Mouse (Mus musculus) lung, embryonic 14.5 days (tissue): ENCODE results near the gene Nab1. TPM values are rescaled to one million over a fixed set of nuclear protein-coding genes. Genes with fewer than 3 reads are reported as not detected.
"Not testable (repeated sequence)": the region's sequence is repeated elsewhere in the genome, so short reads cannot be mapped to it uniquely, and the experiment has no call there.

Source experiments
- ATAC-seq: fragments of 200-750 bp; cut with Nextera tagmentation; 2 replicates; pipeline ENCODE4 v1.8.0; 2017; ENCODE audit warnings: mild to moderate bottlenecking, moderate TSS enrichment, moderate library complexity; ENCODE audit not compliant: insufficient read depth
- DNase-seq: peaks from one replicate; pipeline ENCODE4 v3.0.0-alpha.2; 2015
- H3K27ac ChIP-seq: fragments of 300-500 bp; sonication (generic); 2 replicates; pipeline ENCODE4 v1.5.1; 2014; ENCODE audit warnings: low read depth, mild to moderate bottlenecking, moderate library complexity
- H3K27me3 ChIP-seq: fragments of 300-500 bp; sonication (generic); 2 replicates; pipeline ENCODE4 v1.6.1; 2014; ENCODE audit warnings: low read length, control low read depth; ENCODE audit not compliant: insufficient read depth
- H3K36me3 ChIP-seq: fragments of 300-500 bp; sonication (generic); 2 replicates; pipeline ENCODE4 v1.6.1; 2014; ENCODE audit warnings: control low read depth; ENCODE audit not compliant: insufficient read depth
- H3K4me1 ChIP-seq: fragments of 300-500 bp; sonication (generic); 2 replicates; pipeline ENCODE4 v1.6.1; 2014; ENCODE audit warnings: antibody characterized with exemption, control low read depth; ENCODE audit not compliant: insufficient read depth
- H3K4me2 ChIP-seq: fragments of 300-500 bp; sonication (generic); 2 replicates; pipeline ENCODE4 v1.6.1; 2014; ENCODE audit warnings: mild to moderate bottlenecking
- H3K4me3 ChIP-seq: fragments of 300-500 bp; sonication (generic); 2 replicates; pipeline ENCODE4 v1.5.1; 2014; ENCODE audit warnings: low read depth, low read length
- H3K9ac ChIP-seq: fragments of 300-500 bp; sonication (generic); 2 replicates; pipeline ENCODE4 v1.6.1; 2014
- H3K9me3 ChIP-seq: fragments of 300-500 bp; sonication (generic); 2 replicates; pipeline ENCODE4 v1.6.1; 2016; ENCODE audit warnings: low read depth, low read length, control low read depth
- CTCF ChIP-seq: IDR thresholded peaks from 2 replicates; pipeline ENCODE4 v1.5.1; 2016; ENCODE audit warnings: antibody characterized with exemption, low read depth
- WGBS: fragments of 180-500 bp; shearing (Covaris S2); extraction: QIAGEN DNeasy Blood & Tissue Kit; methylation state at CpG from one replicate; pipeline ENCODE4 v1.1.7; 2014; 5-methylcytosine and 5-hydroxymethylcytosine counted together
- polyA plus RNA-seq: library from polyadenylated mRNA; unstranded; fragments of >200 nt; fragmentation: Nextera tagmentation; extraction: Ambion mirVana; gene quantifications from 2 replicates; pipeline ENCODE4 v1.2.1, GENCODE M21; 2014

Nab1 gene
- polyA plus RNA-seq = 24.0 and 25.7 TPM in 2 replicates

- H3K4me3 ChIP-seq = peak within 1 kb of the TSS; percentile 85
- no peaks in the 10 kb centered on the region; the same call in 1 of the 2 replicates for H3K4me1 ChIP-seq
- H3K27me3 ChIP-seq = no peaks in the 10 kb centered on the region
- WGBS = 2% methylated on average over 70 of the region's 80 CpGs
- H3K36me3 ChIP-seq = no peaks in the 10 kb centered on the region
- peak; percentile 88 for ATAC-seq
- peak within 1 kb of the TSS; percentile 90 for H3K27ac ChIP-seq
- TF ChIP-seq CTCF = no peak
- H3K9ac ChIP-seq = peak within 1 kb of the TSS; percentile 87
- no peaks in the 10 kb centered on the region for H3K9me3 ChIP-seq
- peak; percentile 65 for DNase-seq
- H3K4me2 ChIP-seq = peak within 1 kb of the TSS; percentile 74
These were observed at the start of gene Nab1 for GRCm38 (mm10) chr1:52500314-52500981. Gene Nab1 (minus strand): TSS chr1:52500679.

GRCm38 (mm10) chr1:52547451-52547850 is 47.0 kb upstream of the Nab1 start:
- Histone ChIP-seq H3K4me1 (no peaks in the 10 kb centered on the region), H3K4me2 (no peak overlapping the region), H3K27ac (no peak overlapping the region), H3K36me3 (no peaks in the 10 kb centered on the region), H3K27me3 (no peaks in the 10 kb centered on the region), H3K9ac (no peak overlapping the region), H3K9me3 (no peaks in the 10 kb centered on the region), H3K4me3 (no peak overlapping the region)
- DNase-seq = no peak
- 74% methylated on average over 5 of the region's 5 CpGs for WGBS
- no peak for ATAC-seq
- no peak for TF ChIP-seq CTCF

- H3K9me3 ChIP-seq = no peaks in the 10 kb centered on the region
- no peaks in the 10 kb centered on the region for H3K4me1 ChIP-seq
- H3K4me2 ChIP-seq = no peak overlapping the region
- no peak for ATAC-seq
- 75% methylated on average over 3 of the region's 3 CpGs for WGBS
- no peaks in the 10 kb centered on the region for H3K36me3 ChIP-seq
- H3K9ac ChIP-seq = no peak overlapping the region
- TF ChIP-seq CTCF = no peak
- H3K27me3 ChIP-seq = no peaks in the 10 kb centered on the region
- no peak overlapping the region for H3K27ac ChIP-seq
- no peak overlapping the region for H3K4me3 ChIP-seq
- no peak for DNase-seq
These were observed 46.3 kb upstream of the Nab1 start for GRCm38 (mm10) chr1:52546796-52547195.

- not testable (repeated sequence) for H3K27ac ChIP-seq, H3K27me3 ChIP-seq, H3K36me3 ChIP-seq, H3K4me3 ChIP-seq, H3K9me3 ChIP-seq, ATAC-seq, H3K4me2 ChIP-seq, DNase-seq, H3K9ac ChIP-seq, H3K4me1 ChIP-seq
- WGBS = 63% methylated on average over 3 of the region's 3 CpGs
These were observed 39.6 kb upstream of the Nab1 start for GRCm38 (mm10) chr1:52540124-52540523.

- DNase-seq = no peak
- TF ChIP-seq CTCF = no peak
- no peak overlapping the region for H3K4me3 ChIP-seq
These were observed 29.5 kb upstream of the Nab1 start for GRCm38 (mm10) chr1:52529933-52530332.

GRCm38 (mm10) chr1:52527656-52528055 is 27.2 kb upstream of the Nab1 start:
- no peak for DNase-seq
- WGBS = 49% methylated on average over 2 of the region's 2 CpGs
- Histone ChIP-seq H3K27ac (no peak overlapping the region), H3K27me3 (no peaks in the 10 kb centered on the region), H3K4me3 (no peak overlapping the region), H3K9ac (no peak overlapping the region), H3K4me2 (no peak overlapping the region), H3K36me3 (no peaks in the 10 kb centered on the region), H3K9me3 (no peaks in the 10 kb centered on the region), H3K4me1 (no peaks in the 10 kb centered on the region)
- no peak for TF ChIP-seq CTCF
- no peak for ATAC-seq

More at GRCm38 (mm10) chr1:52529933-52530332, 29.5 kb upstream of the Nab1 start:
- no peak overlapping the region for H3K27ac ChIP-seq
- H3K4me1 ChIP-seq = no peaks in the 10 kb centered on the region
- no peak overlapping the region for H3K4me2 ChIP-seq
- no peaks in the 10 kb centered on the region for H3K27me3 ChIP-seq
- no peaks in the 10 kb centered on the region for H3K36me3 ChIP-seq
- no peak for ATAC-seq
- no peaks in the 10 kb centered on the region for H3K9me3 ChIP-seq
- H3K9ac ChIP-seq = no peak overlapping the region

GRCm38 (mm10) chr1:52527252-52527651 is 26.8 kb upstream of the Nab1 start:
- H3K9me3 ChIP-seq = no peaks in the 10 kb centered on the region

More at GRCm38 (mm10) chr1:52527252-52527651, 26.8 kb upstream of the Nab1 start:
- Histone ChIP-seq H3K4me1 (no peaks in the 10 kb centered on the region), H3K27ac (no peak overlapping the region), H3K27me3 (no peaks in the 10 kb centered on the region), H3K9ac (no peak overlapping the region), H3K4me2 (no peak overlapping the region), H3K36me3 (no peaks in the 10 kb centered on the region), H3K4me3 (no peak overlapping the region)
- ATAC-seq (no peak), DNase-seq (no peak)
- WGBS = 47% methylated on average over 2 of the region's 2 CpGs
- no peak for TF ChIP-seq CTCF
